Mouse (Mus musculus) activated CD4-positive, CD25-positive, alpha-beta regulatory T cell (primary cell): ENCODE measurements around the gene BC034090. TPM values are rescaled to one million over a fixed set of nuclear protein-coding genes. Genes with fewer than 3 reads are reported as not detected.

Source experiments
- polyA plus RNA-seq, 2 experiments: library from polyadenylated mRNA; unstranded; fragments of 100-300 nt; shearing (Covaris generic); gene quantifications; one replicate each; pipeline ENCODE4 v1.2.1; 2017

BC034090 gene
- polyA plus RNA-seq = 1 to 10 TPM in 1 of 2 experiments, under 1 TPM in 1; 0.43 to 1.2 TPM

DNA sequence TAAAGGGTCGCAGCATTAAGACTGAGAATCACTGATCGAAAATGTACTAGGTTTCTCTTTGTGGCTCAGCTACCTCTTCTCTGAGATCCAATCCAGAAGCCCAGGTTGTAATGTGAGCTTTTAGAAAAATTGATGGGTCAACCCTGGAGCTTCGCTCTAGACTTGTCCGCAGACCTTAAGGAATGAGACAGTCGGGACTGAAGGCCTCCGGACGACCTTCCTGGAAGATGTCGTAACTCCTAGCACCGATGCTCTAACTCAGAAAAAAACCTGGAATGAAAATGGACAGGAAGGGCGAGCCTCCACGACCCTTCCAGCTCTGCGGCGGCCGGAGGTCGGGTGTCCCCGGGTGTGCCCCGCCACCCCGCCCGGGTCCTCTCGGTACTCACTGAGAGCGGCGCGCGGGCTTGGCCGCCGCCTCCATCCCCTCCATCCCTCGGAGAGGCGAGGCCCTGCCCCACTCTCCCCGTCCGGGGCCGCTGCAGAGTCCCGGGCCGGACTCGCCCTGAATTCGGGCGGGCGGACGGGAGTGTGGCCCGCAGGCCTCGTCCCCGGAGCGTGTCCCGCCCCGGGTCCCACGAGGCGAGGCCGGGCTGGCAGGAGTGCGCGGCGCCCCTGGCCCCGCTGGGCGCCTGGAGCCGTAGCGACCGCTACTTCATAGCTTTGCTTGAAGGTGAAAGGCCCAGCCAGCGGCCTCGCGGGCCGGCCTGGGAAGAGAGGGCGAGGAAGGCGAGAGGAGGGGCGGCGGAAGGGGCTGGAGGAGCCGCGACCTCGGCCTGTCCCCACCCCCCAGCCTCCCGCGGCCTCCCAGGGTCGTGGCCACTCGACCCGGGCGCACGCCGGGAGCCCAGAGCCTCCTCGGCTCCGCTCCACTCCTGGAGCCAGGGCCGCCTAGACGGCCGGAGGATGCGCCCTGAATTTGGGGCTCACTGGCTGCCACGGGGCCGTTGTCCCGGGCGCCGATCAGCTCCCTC, at the start of gene BC034090:
Gene BC034090 (minus strand): TSS at position 648 of the 974 bp plus-strand sequence.

Other genes with a start within 250 kb of the BC034090 start
- gene Ier5, start 144.8 kb downstream of the BC034090 start, polyA plus RNA-seq = 100 to 1,000 TPM in 1 of 2 experiments, 10 to 100 TPM in 1; 88.1 to 120 TPM
- gene Mr1, start 97.6 kb downstream of the BC034090 start, polyA plus RNA-seq = 10 to 100 TPM; 13.1 to 14.9 TPM
- gene Stx6, start 85.7 kb downstream of the BC034090 start, polyA plus RNA-seq = 100 to 1,000 TPM; 122 to 135 TPM
- 10 to 100 TPM; 20.6 to 29.7 TPM for gene Xpr1, start 173.0 kb upstream of the BC034090 start, polyA plus RNA-seq